Mouse (Mus musculus) heart, embryonic 14.5 days (tissue): Measurements from ENCODE around the gene Odf3l1. TPM values are rescaled to one million over a fixed set of nuclear protein-coding genes. Genes with fewer than 3 reads are reported as not detected.

Experiments used
- ATAC-seq: fragments of 200-750 bp; cut with Nextera tagmentation; 2 replicates; pipeline ENCODE4 v1.8.0; 2017; ENCODE audit warnings: low read depth, moderate TSS enrichment; ENCODE audit not compliant: insufficient number of reproducible peaks, insufficient read depth, low FRiP score
- H3K27ac ChIP-seq, 2 experiments: fragments of 200-500 bp in 1 of 2; fragments of 300-500 bp in 1 of 2; sonication (generic) in 1 of 2; replicated peaks in 1 of 2; 2 replicates each; pipeline ENCODE4 v1.5.1; 2012 to 2014; ENCODE audit warnings: low read depth in 2 of 2, low read length in 2 of 2, control low read depth in 1 of 2, mild to moderate bottlenecking in 1 of 2, mixed read lengths in 1 of 2; ENCODE audit not compliant: control insufficient read depth in 1 of 2, insufficient read depth in 1 of 2
- H3K27me3 ChIP-seq: fragments of 300-500 bp; sonication (generic); 2 replicates; pipeline ENCODE4 v1.6.1; 2014; ENCODE audit warnings: mild to moderate bottlenecking, low read length, control low read depth; ENCODE audit not compliant: control insufficient read depth, insufficient read depth
- H3K36me3 ChIP-seq: fragments of 300-500 bp; sonication (generic); 2 replicates; pipeline ENCODE4 v1.6.1; 2014; ENCODE audit warnings: mild to moderate bottlenecking, control low read depth, low read length, mixed read lengths; ENCODE audit not compliant: control insufficient read depth, insufficient read depth
- H3K4me1 ChIP-seq, 2 experiments: fragments of 200-500 bp in 1 of 2; fragments of 300-500 bp in 1 of 2; sonication (generic) in 1 of 2; 2 replicates each; pipeline ENCODE4 v1.6.1; 2012 to 2014; ENCODE audit warnings: low read length in 2 of 2, control low read depth in 1 of 2, mixed read lengths in 1 of 2; ENCODE audit not compliant: control insufficient read depth in 2 of 2, insufficient read depth in 2 of 2
- H3K4me2 ChIP-seq: fragments of 300-500 bp; sonication (generic); 2 replicates; pipeline ENCODE4 v1.6.1; 2014; ENCODE audit warnings: mild to moderate bottlenecking, low read length
- H3K4me3 ChIP-seq, 2 experiments: fragments of 200-500 bp in 1 of 2; fragments of 300-500 bp in 1 of 2; sonication (generic) in 1 of 2; 2 replicates each; pipeline ENCODE4 v1.5.1; 2012 to 2014; ENCODE audit warnings: low read length in 2 of 2, mild to moderate bottlenecking in 2 of 2, control low read depth in 1 of 2, low read depth in 1 of 2, moderate library complexity in 1 of 2; ENCODE audit not compliant: control insufficient read depth in 1 of 2, insufficient read depth in 1 of 2
- H3K9ac ChIP-seq: fragments of 300-500 bp; sonication (generic); 2 replicates; pipeline ENCODE4 v1.6.1; 2014; ENCODE audit warnings: mild to moderate bottlenecking, low read length
- H3K9me3 ChIP-seq: fragments of 300-500 bp; sonication (generic); 2 replicates; pipeline ENCODE4 v1.6.1; 2016; ENCODE audit warnings: low read length, control low read depth; ENCODE audit not compliant: control insufficient read depth
- WGBS: fragments of 180-500 bp; shearing (Covaris S2); extraction: QIAGEN DNeasy Blood & Tissue Kit; methylation state at CpG from one replicate; pipeline ENCODE4 v1.1.7; 2014; 5-methylcytosine and 5-hydroxymethylcytosine counted together
- polyA plus RNA-seq: library from polyadenylated mRNA; unstranded; fragments of >200 nt; fragmentation: Nextera tagmentation; extraction: Ambion mirVana; gene quantifications from 2 replicates; pipeline ENCODE4 v1.2.1, GENCODE M21; 2014

Odf3l1 gene
- polyA plus RNA-seq, 1 experiment from 2014 or later = 0.72 TPM

GRCm38 (mm10) chr9:56882818-56883217 lies 18.3 kb upstream of the Odf3l1 start:
- H3K9ac ChIP-seq = no peak overlapping the region; the same call in 1 of the 2 replicates
- no peaks in the 10 kb centered on the region for H3K9me3 ChIP-seq
- H3K27ac ChIP-seq = peak overlapping the region in 1 of 2 experiments; percentile 48; a peak in 2 of 4 replicates
- WGBS = 57% methylated on average over 12 of the region's 12 CpGs
- H3K27me3 ChIP-seq = no peaks in the 10 kb centered on the region
- H3K4me2 ChIP-seq = no peak overlapping the region
- H3K36me3 ChIP-seq = peaks cover 67% of the 10 kb centered on the region
- ATAC-seq = peak; percentile 26; the same call in 1 of the 2 replicates
- no peak overlapping the region for H3K4me3 ChIP-seq
- H3K4me1 ChIP-seq = peaks cover 7 to 13% of the 10 kb centered on the region in 2 experiments; a peak in 3 of 4 replicates

- H3K4me1 ChIP-seq = peaks cover 7 to 14% of the 10 kb centered on the region in 2 experiments; a peak in 3 of 4 replicates
- no peak for ATAC-seq
- no peaks in the 10 kb centered on the region for H3K27me3 ChIP-seq
- 47% methylated on average over 4 of the region's 4 CpGs for WGBS
- no peak overlapping the region for H3K4me3 ChIP-seq
- peak overlapping the region in 1 of 2 experiments; percentile 48; a peak in 2 of 4 replicates for H3K27ac ChIP-seq
- peaks cover 62% of the 10 kb centered on the region for H3K36me3 ChIP-seq
- no peak overlapping the region for H3K4me2 ChIP-seq
- no peaks in the 10 kb centered on the region for H3K9me3 ChIP-seq
- H3K9ac ChIP-seq = no peak overlapping the region; the same call in 1 of the 2 replicates
These were observed 17.8 kb upstream of the Odf3l1 start for GRCm38 (mm10) chr9:56882283-56882682.

DNA sequence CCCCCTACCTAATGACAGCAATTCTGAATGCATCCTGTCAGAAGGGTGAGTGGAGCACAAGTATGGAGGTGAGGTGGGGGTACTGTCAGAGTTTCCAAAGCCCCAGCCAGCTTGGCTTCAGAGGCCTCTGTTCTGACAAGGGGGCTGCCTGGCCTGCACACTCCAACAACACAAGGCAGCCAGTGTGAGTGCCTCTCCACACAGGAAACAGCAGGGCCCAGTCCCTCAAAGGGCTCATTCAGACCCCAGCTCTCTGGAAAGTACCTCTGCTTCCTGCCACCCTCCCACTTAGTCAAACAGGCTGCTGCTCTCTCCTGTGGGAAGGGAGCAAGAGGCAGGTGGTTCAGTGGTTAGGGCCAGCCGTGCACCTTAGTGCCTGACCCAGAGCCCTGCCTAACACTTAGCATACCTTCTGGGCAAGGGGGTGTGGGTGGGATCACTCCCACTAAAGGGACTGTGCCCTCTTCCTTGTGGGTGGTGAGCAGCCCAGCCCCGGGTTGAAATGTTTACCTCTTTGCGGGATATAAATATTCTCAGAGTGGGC lies 17.1 kb upstream of the Odf3l1 start:
- no peaks in the 10 kb centered on the region for H3K9me3 ChIP-seq
- no peak for ATAC-seq
- no peaks in the 10 kb centered on the region for H3K27me3 ChIP-seq
- H3K4me2 ChIP-seq = no peak overlapping the region
- H3K27ac ChIP-seq = no peak overlapping the region
- H3K4me1 ChIP-seq = peaks cover 12 to 21% of the 10 kb centered on the region in 2 experiments; a peak in 3 of 4 replicates
- whole genome bisulfite sequencing = 75% methylated on average over 3 of the region's 3 CpGs
- H3K9ac ChIP-seq = no peak overlapping the region
- H3K36me3 ChIP-seq = peaks cover 59% of the 10 kb centered on the region
- H3K4me3 ChIP-seq = no peak overlapping the region

- Histone ChIP-seq H3K36me3 (peaks cover 55% of the 10 kb centered on the region), H3K4me1 (peaks cover 15 to 25% of the 10 kb centered on the region in 2 experiments; a peak in 3 of 4 replicates), H3K4me2 (no peak overlapping the region), H3K9me3 (no peaks in the 10 kb centered on the region), H3K27ac (peak overlapping the region in 1 of 2 experiments; percentile 26; a peak in 2 of 4 replicates), H3K9ac (peak overlapping the region; percentile 21; the same call in 1 of the 2 replicates), H3K4me3 (no peak overlapping the region), H3K27me3 (no peaks in the 10 kb centered on the region)
- no peak for ATAC-seq
- 68% methylated on average over 9 of the region's 9 CpGs for WGBS
These were observed 16.3 kb upstream of the Odf3l1 start for GRCm38 (mm10) chr9:56880790-56881189.

DNA sequence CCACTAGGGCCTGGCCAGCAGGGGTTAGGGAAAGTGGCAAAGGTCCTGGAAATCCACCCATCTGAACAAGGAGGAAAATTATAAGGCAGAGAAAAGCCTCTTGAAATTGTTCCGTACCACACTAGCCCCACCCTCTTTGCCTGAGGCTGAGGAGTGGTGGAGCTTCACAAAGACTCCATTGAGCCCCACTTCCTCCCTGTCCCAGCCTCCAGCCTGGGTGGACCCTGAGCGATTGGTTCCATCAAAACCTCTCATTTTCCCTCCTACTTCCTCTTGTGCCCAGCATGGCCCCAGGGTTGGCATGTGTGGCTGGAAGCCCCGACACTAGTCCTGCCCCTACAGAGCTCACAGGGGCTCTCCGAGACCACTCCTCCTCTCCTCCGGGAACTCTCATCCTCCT lies 12.8 kb upstream of the Odf3l1 start:
- WGBS = 77% methylated on average over 5 of the region's 5 CpGs
- Histone ChIP-seq H3K27me3 (no peaks in the 10 kb centered on the region), H3K9me3 (no peaks in the 10 kb centered on the region), H3K36me3 (peaks cover 33% of the 10 kb centered on the region), H3K4me2 (no peak overlapping the region), H3K4me1 (peaks cover 34 to 45% of the 10 kb centered on the region in 2 experiments), H3K9ac (no peak overlapping the region), H3K27ac (no peak overlapping the region), H3K4me3 (no peak overlapping the region)
- ATAC-seq = no peak

DNA sequence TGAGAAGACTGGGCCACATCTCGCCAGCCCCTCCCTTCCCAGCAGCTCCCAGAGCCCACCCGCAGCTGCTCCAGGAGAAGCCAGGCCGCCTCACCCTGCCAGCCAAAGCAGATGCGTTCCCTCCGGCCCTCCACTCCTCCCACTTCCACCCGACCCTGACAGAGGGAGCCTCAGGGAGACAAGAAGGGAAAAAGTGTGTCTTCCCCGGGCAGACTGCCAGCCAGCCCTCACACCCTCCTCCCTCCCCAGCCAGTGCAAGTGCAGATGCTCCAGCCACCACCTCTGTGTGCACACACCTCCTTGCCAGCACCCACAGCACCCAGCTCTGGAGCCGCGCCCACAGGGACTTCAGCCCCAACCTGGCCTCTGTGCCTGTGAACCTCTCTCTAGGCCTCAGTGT lies 12.3 kb upstream of the Odf3l1 start:
- Histone ChIP-seq H3K9me3 (no peaks in the 10 kb centered on the region), H3K4me3 (no peak overlapping the region), H3K4me1 (peaks cover 39 to 50% of the 10 kb centered on the region in 2 experiments), H3K27ac (peak overlapping the region in 1 of 2 experiments; percentile 36; a peak in 1 of 4 replicates), H3K36me3 (peaks cover 29% of the 10 kb centered on the region), H3K27me3 (no peaks in the 10 kb centered on the region), H3K9ac (peak overlapping the region; percentile 27), H3K4me2 (no peak overlapping the region)
- 0 out of 2 replicates have a peak, but pooled peaks have one; percentile 15 for ATAC-seq
- WGBS = 37% methylated on average over 9 of the region's 9 CpGs

DNA sequence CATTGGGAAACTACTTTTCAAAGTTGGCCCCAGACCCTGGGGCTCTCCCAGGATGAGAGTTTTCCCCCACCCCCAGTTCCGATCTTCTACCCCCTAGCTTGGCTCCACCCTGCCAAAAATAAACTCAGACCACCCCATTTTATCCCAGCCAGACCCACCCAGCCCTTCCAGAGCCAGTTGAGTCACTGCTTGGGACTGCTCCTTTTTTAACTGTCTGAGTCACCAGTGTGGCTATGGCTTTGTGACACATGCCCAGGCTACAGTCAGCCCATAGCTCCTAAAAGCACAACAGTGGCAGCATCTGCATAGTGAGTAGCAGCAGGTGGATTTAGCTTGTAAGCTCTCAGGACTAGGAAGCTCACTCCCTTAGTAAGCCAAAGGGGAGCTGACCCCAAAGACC lies 8.6 kb upstream of the Odf3l1 start:
- no peak for ATAC-seq
- peak overlapping the region; percentile 21 for H3K4me2 ChIP-seq
- no peak overlapping the region for H3K4me3 ChIP-seq

More for the DNA sequence above, 8.6 kb upstream of the Odf3l1 start:
- Histone ChIP-seq H3K9me3 (no peaks in the 10 kb centered on the region), H3K9ac (peak overlapping the region; percentile 60), H3K36me3 (peaks cover 26% of the 10 kb centered on the region), H3K27ac (peak overlapping the region; percentile 58 to 89), H3K27me3 (no peaks in the 10 kb centered on the region), H3K4me1 (peaks cover 65 to 77% of the 10 kb centered on the region in 2 experiments)
- WGBS = 22% methylated on average over 1 of the region's 1 CpGs
